Mouse (Mus musculus): ENCODE data around the gene Fbxo31.

Gene Fbxo31

DNA sequence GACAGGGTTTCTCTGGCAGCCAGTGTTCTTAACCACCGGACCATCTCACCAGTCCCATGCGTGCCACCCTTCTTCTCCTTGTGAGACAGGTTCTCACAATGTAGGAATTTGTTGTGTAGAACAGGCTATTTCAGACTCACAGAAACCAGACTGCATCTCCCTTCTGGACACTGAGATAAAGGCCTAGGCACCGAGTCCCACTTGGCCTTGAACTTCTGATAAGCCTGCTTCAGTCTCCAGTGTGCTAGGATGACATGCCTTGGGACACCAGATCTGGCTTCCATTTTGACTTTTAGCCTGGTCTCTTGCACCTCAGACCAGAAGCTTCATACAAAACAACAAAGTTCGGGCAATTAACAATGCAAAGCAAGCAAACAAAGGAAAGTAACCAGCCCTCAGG, 10.1 kb upstream of the Fbxo31 start:
- no peak for DNase-seq

- DNase-seq: peak; percentile 99
Measured at GRCm38 (mm10) chr8:121585159-121585825, 6.7 kb upstream of the Fbxo31 start.

- no peak for DNase-seq
Measured at GRCm38 (mm10) chr8:121584730-121585129, 6.1 kb upstream of the Fbxo31 start.

- DNase-seq: no peak
Measured at GRCm38 (mm10) chr8:121583653-121584052, 5.0 kb upstream of the Fbxo31 start.

- no peak for DNase-seq
Measured at GRCm38 (mm10) chr8:121580465-121580864, 1.9 kb upstream of the Fbxo31 start.

GRCm38 (mm10) chr8:121577751-121578675, 593 bp downstream of the Fbxo31 start:
- peak; percentile 37 for DNase-seq

DNA sequence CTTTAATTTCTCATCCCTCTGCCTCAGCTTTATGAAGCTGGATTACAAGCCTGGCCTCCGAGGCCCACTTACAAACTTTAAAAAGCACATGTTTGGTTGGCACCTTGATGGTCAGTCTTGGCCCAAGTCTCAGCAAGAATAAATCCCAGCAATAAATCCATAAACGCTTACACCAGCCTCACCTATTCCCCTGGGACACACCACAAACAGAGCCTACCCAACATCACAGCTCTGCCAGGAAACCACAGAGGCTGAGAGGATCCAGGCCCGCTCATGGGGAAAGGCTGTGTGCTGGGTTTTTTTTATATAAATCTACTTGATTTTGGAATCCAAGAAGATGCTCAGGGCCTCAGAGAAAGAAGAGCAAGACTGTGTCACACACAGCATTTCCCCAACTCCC, 2.9 kb downstream of the Fbxo31 start:
- DNase-seq: no peak

DNA sequence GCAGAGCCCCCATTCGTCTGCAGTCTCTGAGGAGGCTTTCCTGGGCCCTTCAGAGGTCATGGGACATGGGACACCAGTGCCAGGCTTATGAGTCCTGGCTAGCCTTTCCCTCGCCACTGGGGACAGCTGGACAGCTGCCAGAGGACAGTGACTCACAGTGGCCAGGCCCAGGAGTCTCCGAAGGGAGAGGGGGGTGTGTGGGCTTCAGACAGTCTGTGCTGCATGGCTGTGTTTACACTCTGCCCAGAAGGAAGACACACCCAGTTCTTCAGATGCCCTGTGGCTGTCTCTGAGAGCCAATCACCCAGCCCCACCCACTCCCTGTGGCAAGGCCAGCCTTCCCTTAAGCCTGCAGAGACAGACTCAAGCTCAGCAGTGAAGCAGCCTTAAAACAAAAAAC, 5.3 kb downstream of the Fbxo31 start:
- no peak for DNase-seq

- DNase-seq: no peak
Measured at GRCm38 (mm10) chr8:121572121-121572520, 6.5 kb downstream of the Fbxo31 start.

GRCm38 (mm10) chr8:121570801-121571200, 7.8 kb downstream of the Fbxo31 start:
- no peak for DNase-seq

- no peak for DNase-seq
Measured at GRCm38 (mm10) chr8:121570335-121570734, 8.3 kb downstream of the Fbxo31 start.

- DNase-seq: no peak
Measured at GRCm38 (mm10) chr8:121568321-121568720, 10.3 kb downstream of the Fbxo31 start.

GRCm38 (mm10) chr8:121563701-121564100, 14.9 kb downstream of the Fbxo31 start:
- DNase-seq: no peak

- DNase-seq: no peak
Measured at GRCm38 (mm10) chr8:121562941-121563351, 15.7 kb downstream of the Fbxo31 start.

DNA sequence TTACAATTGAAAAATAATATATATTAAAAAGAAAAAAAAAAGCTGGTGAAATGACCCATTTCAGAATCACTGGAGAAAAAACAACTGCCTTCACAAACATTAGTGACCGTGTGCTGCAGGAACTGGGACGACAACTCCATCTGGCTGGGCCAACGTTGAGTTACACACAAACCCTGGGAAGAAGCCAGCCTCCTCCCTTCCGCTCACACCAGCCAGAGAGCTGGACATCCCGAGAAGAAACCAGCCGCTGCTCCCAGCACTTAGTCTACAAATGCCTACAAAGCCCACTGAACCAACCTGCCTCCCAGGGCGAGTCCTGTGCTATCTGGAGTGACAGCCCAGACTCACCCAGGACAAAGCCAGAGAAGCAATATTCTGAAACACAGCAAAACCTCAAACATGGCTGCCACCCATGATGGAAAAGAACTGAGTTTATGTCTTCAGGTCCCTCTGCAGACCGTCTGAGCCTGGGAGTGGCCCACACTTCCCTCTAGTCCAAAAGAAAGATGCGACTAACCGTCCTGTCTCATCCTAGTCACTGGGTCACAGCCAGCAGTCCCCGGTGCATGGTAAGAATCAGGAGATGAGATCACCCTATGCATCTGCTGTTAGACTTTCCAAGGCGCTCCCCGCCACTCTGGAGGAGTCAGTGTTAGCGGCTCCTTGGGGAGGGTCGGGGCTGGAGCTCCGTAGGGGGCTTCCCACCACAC, 16.8 kb downstream of the Fbxo31 start:
- DNase-seq: no peak

GRCm38 (mm10) chr8:121560432-121561100, 18.0 kb downstream of the Fbxo31 start:
- no peak for DNase-seq

- no peak for DNase-seq
Measured at GRCm38 (mm10) chr8:121559801-121560200, 18.8 kb downstream of the Fbxo31 start.

GRCm38 (mm10) chr8:121558538-121558937, 20.1 kb downstream of the Fbxo31 start:
- no peak for DNase-seq

DNA sequence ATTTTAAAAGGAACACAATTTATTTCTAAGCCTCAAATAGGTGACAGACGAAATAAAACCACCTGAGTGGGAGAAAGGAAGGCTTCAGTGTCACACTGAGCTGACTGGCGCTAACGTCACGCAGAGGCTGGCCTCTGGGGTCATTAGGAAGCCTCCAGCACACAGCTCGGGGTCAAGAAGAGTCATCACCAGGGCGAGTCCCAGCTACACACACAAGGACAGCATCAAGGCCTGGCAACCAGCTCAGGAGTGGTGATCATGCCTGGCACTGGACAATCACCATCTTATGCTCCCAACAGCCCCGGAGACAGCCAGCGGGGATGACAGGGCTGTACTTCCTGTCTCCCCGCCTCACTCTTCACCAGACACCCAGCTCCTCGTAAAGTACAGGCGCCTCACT, 20.9 kb downstream of the Fbxo31 start:
- no peak for DNase-seq

- DNase-seq: no peak
Measured at GRCm38 (mm10) chr8:121553831-121554475, 24.7 kb downstream of the Fbxo31 start.

DNA sequence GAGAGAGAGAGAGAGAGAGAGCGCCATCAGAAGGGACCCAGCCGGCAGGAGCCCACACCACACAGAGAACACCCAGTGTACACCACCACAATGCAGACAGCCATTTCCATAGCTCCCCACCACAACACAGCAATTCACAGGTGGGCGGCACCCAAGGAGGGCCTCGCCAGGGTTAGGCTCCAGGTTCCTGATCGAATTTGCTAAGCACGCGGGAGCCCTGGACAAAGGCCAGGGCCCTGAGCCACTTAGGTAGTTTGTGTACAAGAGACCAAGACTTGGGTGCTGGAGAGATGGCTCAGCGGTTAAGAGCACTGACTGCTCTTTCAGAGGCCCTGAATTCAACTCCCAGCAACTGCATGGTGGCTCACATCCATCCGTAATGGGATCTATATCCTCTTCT, 26.1 kb downstream of the Fbxo31 start:
- DNase-seq: no peak

All from right cerebral cortex, postnatal 4 days (tissue).